Mouse (Mus musculus) left cerebral cortex, adult 8-10 months (tissue): ENCODE results near the gene Sphk1. TPM values are rescaled to one million over a fixed set of nuclear protein-coding genes. Genes with fewer than 3 reads are reported as not detected.
"Not testable (repeated sequence)": the region's sequence is repeated elsewhere in the genome, so short reads cannot be mapped to it uniquely, and the experiment has no call there.

ENCODE experiments used
- DNase-seq, 2 experiments: peaks; one replicate each; pipeline ENCODE4 v3.0.0; 2022; ENCODE audit warnings: low spot score in 2 of 2
- total RNA-seq, 4 experiments: library from RNA; stranded (reverse); gene quantifications; 2 replicates each; pipeline ENCODE4 v1.2.4; 2022

The Sphk1 gene
- total RNA-seq, result 1 to 10 TPM; 5.6 to 7.2 (median 6.3) TPM

DNA sequence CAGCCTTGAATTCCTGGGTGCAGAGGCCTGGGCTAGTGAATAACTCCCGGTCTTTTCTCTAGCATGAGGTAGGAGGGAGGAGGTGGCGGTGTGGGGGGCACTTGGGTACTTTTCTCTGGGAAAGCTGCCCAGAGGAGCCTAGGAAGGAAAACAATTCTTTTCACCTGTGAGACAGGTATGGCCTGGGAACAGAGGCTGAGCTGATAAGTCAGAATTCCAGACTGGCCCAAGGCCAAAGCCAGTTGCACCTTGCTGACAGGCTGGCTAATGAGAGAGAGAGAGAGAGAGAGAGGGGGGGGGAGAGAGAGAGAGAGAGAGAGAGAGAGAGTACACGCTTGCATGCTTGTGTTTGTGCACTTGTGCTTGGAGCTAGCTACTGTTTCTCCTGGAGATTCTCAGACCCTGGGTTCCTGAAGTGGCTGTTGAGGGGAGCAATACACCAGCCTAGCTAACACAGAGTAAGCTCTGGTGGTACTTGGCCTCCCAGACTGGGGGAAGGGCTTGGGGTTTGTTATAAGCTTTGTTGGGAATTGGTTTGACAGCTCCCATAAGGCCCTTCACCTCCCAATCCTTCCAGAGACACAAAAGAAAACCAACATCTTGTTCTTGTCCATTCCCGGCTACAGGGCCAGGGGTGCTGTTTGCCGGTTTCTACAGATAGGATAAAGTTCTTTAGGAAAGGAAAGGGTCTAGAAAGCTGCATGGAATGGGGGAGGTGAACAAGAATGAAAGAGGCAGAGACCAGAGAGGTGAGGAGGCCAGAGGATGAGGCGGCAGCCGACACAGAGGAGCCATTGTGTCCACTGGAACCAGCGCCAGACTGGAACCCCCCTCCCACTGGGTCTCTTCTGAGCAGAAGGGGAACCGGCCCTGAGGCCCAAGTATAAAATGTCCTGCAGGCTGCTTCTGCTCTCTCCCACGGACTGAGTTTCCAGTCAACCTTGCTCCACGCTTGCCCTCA is at the start of gene Sphk1:
TSS of gene Sphk1 (plus strand) at position 739 of the 961 bp plus-strand sequence.
- DNase-seq, result no peak

DNA sequence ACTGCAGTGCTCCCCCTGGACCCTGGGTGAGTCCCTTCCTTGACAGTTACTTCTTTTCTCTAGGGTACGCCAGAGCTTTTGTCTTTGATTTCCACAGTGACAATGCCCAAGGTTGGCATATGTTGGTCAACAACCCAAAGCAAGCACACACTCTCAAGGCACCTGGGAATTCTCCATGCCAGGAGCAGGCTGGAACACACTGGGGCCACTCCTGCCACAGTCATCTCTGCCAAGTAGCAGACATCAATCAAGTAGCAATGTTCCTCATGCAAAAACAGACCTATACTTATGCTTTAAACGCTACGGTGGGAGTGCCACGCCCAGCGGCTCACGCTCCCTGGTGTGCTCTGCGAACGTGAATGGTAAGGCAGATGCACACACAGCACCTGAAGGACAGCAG is 49.8 kb upstream of the Sphk1 start:
- no peak for DNase-seq

DNA sequence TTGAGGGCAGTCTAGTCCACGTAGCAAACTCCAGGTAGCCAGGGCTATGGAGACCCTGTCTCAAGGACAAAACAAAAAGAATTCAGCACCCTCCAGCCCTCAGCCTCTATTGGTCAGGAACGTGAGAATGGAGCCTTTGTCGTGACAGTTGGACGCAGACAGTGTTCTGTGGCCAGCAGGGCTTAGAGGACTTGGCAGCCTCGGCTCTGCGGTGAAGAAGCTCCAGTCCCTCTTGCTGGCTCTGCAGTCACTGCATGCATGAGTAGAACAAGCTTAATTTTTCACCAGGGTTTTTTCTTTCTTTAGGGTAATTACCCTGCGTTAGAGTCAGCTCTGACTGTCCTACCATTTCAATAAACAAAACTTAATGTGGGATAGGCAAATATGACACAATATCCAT is 48.9 kb upstream of the Sphk1 start:
- DNase-seq, result no peak

DNA sequence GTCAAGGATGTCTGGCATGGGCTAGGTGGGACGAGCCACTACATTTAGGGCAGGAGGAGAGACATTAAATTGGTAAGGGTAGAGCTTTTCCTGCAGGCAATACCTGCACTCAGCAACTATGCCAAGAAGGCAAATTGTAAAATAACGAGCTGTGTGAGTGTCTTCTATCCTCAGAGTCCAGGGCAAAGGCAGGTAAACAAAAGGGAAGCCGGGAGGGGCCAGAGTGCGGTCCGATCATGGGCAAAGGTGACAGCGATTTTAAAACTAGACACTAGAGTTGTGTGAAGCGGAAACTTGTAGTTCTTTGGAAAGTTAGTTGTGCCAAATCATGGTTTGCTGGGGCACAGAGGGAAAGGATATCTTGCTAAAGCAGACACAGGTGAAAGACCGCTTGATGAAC is 46.5 kb upstream of the Sphk1 start:
- no peak for DNase-seq

DNA sequence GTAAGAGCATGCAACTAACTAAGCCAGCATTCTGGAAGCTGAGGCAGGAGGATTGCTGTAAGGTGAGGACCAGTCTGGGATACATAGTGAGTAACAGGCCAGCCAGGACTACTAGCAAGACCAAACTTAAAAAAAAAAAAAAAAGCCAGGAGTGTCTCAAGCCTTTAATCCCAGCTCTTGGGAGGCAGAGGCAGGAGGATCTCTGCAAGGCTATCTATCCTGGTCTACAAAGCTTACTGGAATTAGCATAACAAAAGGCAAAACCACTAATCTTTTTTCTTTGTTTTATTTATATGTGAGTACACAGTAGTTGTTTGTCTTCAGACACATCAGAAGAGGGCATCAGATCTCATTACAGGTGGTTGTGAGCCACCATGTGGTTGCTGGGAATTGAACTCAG is 42.5 kb upstream of the Sphk1 start:
- DNase-seq, result no peak

DNA sequence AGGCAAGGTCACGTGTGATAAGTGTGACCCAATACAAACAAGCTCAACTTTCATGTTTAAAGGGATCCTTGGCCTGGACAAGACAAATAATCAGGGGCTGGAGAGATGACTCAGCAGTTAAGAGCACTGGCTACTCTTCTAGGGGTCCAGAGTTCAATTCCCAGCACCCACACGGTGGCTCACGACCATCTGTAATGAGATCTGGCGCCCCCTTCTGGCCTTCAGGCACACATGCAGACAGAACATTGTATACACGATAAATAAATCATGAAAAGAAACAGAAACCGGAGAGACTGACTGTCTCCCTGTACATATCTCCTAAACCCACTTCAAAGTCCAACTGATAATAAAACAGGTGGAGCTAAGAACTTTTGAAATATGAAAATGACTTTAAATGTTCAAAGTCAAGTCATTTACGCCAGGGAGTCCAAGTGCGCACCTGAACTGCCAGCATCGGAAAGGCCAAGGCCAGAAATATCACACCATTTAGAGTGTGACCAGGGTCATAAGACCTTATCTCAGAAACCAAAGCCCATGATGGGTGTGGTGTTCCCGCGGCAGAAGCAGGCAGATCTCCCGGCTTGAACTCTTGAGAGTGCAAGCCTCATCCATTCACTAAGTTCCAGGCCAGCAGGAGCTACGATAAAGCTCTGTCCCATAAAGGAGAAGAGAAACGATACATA is 41.9 kb upstream of the Sphk1 start:
- no peak for DNase-seq

DNA sequence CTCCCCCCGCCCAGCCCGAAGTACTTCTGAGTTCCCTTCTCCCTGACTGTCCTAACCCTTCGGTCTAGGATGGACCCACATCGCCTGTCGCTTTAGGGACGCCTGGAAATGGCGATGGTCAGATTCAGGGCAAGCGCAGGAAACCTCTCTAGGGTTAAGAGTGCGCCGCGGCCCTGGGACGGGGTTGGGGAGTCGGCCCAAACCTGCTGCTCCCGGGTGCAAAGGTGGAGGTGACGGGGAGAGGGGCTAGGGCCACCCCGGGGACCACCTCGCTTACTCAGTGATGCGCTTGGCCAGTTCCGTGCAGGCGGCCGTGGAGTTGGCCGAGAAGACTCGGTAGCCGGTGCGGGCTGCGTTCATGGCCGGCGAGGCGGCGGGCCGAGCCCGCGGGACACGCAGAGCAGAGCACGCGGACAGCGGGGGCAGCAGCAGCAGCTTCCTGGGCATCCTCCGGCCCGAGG is 40.9 kb upstream of the Sphk1 start:
- DNase-seq, result no peak

DNA sequence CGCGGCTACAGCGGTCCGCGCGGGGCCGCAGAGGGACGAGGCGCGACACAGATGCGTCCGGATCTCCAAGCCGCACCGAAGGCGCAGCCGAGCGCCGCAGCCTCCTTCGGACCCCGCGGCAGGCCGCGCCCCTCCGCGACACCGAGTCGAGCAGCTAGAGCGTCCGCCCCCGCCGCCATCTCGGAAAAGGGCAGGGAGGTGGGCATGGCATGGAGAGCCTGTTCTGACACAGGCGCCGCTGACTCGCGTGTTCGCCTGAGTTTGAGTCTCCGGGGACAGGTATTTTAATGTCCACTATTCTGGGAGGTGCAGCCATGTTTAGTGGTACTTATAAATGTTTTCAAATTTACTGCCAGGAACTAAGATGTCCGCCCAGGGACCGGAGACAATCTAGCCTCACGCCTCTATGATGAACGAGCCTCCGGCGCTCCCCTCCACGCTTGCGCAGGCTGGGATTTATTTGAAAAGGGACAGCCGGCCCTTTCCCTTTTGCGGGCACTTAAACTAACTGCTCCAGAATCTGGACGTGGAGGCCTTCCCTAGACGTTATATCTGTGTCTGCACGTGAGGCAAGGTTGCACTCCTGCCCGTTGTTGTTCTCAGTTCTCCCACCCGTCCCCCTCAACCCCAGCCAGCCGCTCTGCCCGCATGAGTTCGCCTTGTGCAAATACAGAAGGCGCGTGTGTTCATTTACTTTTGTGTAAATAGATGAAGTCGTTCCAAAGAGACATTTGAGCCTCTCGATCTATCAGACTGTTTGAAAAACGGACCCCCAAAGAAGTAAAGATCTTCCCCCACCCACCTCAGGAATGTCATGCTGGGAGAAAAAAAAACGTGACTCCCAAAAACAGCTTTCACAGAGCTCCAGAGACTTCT is 40.3 kb upstream of the Sphk1 start:
- DNase-seq, result peak; percentile 72 to 79

DNA sequence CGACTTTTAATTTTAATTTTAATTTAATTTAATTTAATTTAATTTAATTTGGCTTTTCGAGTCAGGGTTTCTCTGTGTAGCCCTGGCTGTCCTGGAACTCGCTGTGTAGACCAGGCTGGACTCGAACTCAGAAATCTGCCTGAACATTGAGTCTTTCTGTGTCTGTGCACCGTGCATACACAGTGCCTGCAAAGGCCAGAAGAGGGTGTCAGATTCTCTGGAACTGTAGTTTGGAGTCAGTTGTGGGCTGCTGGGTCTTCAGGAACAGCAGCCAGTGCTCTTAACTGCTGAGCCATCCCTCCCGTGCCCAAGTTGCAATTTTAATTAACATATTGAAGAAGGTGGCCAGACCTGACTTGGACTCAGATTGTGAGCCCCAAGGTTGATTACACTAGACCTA is 39.4 kb upstream of the Sphk1 start:
- no peak for DNase-seq

DNA sequence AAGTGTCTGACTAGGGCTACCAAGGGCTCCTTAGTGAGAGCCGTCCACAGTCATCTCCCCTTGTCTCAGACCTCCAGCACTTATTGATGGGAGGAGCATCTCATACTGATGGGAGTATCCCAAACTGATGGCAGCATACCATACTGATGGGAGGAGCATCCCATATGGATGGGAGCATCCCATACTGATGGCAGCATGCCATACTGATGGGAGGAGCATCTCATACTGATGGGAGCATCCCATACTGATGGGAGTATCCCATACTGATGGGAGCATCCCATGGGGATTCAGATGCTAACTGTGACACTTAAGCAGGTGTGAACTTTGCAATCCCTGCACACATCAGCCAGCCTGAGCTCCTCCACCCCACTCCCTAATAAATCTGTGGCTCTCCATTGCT is 38.2 kb upstream of the Sphk1 start:
- DNase-seq, result not testable (repeated sequence)

DNA sequence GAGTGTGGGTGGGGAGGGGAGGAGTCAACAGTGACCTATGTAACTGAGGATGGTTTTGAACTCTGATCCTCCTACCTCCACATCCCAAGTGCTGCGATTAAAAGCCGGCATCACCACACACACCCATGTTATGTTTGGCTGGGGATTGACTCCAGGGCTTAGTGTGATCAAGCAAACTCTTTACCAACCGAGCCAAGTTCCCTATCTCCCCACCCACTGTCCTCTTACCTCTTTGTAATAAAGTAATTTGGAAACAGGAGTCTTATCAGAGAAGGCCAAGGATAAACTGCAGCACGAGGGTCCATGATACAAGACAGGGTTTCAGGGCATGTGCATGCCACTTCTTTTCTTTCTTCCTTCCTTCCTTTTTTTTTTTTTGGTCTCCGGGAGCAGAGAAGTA is 37.5 kb upstream of the Sphk1 start:
- no peak for DNase-seq

DNA sequence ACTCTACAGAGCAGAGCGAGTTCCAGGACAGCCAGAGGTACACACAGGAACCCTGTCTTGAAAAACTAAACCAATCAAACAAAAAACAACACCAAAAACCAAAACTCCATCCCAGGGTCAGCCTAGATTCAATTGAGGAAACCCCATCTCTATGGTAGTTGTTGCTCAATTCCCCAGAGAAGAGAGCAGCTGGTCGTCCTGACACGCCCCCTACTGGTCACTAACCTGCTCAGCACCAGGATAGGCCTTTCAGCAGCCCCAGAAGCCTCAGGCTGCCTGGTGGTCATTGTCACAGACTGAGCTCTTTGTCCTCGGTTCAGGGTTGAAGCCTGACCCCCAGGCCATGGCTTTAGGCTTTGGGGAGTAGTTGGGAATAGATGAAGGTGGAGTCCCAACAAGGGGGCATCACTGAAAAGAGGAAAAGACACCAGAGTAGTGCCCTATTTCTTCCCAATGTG is 36.9 kb upstream of the Sphk1 start, which contains the start of gene Prpsap1:
TSS of gene Prpsap1 (minus strand) at position 408 of the 458 bp plus-strand sequence.
- no peak for DNase-seq

DNA sequence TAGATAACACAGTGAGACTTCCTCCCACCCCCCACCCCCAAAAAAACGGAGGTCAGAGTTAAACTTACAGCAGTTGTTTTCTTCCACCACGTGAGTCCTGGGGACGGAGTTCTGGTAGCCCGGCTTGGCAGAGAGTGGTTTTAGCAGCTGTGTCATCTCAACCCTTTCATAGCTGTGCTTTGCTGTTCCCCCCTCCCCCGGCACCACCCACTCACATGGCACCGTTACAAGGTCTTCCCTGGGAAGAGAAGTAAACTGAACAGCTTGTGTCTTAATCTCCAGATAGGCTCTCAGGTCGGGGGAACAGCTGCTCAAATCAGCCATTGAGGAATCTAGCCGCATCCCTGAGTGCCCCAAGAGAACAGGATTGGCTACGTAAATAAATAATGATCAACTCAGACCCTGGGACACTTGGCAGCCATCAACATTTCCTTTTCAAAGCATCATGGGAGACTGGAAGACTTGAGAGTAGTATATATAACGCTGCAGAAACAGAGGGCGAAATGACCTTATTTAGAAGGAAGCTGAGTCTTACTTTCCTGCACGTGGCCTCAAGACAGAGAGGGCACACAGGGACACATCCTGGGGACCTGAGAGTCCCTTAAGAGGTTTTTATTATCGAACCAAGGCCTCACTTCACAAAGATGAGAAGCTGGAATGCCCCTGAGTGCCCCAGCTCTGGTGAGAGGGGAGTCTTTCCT is 36.1 kb upstream of the Sphk1 start:
- DNase-seq, result peak; percentile 45 to 76

DNA sequence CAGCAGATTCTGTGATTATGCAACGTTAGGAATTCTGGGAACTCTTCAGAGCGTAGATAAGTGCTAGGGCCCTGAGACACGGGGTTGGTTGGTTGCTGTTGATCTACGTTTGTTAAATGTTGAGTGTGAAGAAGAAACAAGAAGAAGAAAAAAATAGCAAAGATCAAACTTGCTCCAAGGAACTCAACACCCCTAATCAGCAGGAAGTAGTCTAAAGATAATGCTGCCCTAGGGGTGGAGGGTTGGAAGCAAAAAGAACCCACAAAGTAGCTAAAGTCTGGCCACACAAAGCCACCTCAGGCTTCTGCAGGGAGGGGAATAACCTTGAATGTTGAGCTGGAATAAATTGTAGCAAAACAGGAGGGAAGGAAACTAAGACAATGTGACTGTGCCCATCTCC is 33.4 kb upstream of the Sphk1 start:
- no peak for DNase-seq

DNA sequence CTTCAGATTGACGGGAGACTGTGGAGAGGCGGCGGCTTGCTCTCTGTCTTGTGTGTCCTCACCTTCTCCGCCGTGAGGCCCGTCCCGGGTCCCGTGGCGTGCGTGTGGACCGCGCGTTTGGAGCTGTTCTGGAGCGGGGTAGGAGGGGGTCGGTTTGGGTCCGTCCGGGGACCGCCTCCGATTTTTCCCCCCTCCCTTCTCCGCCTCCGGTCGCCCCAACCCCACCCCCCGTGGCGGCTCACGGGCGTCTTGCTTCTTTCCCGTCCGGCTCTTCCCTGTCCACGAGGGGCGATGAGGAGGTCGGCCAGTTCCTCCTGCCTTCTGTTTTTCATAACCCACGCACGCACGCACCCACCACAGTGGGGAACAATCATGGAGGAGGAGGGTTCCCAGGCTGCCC is 32.1 kb upstream of the Sphk1 start:
- DNase-seq, result no peak

DNA sequence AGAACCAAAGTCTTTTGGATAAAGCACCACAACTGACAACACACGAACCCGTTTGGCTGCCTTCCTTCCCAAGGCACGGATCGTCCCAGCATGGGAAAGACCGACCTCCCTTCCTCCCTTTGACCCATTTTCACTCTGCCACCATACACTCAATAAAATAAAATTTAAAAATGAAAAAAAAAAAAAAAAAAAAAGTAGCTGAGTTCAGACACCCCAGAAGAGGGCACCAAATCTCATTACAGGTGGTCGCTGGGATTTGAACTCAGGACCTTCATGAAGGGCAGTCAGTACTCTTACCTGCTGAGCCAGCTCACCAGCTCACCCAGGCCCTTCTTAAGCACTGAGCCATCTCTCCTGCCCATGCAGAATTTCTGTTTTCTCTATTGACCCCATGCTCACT is 31.7 kb upstream of the Sphk1 start:
- DNase-seq, result no peak

DNA sequence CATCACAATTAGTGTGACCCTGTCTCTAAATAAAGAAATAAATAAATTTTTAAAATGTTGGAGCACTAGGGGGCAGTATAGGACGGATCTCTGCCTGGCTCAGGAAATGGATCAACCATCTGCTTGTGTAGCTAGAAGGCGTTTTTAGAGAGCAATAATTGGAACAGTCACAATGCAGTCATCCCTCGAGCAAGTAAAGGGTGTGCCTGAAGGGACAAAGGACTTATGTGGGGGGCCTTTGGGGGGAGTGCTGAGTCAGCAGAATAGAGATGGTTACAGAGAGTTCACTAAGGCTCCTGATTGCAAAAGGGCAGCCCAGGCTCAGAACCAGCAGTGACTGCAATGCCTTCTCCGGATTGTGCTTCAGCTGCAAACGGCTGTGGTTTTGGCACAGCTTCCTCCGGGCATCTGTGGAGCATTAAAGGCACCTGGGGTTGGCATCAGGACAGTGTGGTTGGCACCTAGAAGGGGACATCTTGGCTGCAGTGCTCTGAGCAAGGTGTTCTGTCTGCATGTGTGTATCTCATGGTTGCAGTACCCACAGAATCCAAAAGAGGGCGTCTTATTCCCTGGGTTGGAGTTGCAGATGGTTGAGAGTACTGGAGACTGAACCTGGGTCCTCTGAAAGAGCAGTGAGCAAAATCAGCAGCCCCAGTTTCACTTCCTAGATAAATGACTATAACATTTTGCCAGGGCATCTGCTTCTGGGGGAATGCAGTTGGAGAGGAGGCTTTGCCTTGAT is 29.5 kb upstream of the Sphk1 start:
- DNase-seq, result no peak

DNA sequence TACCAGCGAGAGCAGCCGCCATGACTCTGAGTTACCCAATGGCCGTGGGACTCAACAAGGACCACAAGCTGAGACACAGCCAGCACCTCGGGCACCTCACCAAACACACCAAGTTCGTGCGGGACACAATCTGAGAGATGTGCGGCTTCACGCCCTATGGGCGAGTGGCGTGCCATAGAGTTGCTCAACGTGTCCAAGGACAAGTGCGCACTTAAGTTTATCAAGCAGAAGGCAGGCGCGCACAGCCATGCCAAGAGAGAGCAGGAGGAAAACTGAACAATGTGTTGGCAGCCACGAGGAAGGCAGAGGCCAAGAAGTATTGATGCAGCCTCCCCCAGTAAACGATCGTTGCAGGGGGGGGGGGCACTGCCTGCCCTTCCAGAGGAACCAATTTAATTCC is 26.2 kb upstream of the Sphk1 start:
- no peak for DNase-seq

DNA sequence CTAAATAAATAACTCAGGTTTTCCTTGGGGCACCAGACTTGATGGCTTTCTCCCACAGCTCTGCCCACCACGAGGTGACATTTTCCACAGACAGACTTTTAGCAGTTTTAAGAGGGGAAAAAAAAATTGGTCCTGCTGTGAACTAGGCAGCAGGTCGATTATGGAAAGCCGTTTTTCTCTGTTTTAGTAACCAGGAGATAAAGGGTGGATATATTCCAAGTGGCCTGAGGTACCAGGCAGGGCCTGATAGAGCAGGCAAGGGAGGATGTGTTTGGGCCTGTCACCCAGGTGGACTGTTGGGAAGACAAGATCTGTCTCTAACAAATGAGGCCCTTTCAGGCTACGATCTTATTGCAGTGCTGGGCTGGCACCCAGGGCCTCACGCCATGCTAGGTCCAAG is 25.2 kb upstream of the Sphk1 start:
- DNase-seq, result no peak
